8 mouse cellular contexts compared by ENCODE assay signal in the genomic region with DNA sequence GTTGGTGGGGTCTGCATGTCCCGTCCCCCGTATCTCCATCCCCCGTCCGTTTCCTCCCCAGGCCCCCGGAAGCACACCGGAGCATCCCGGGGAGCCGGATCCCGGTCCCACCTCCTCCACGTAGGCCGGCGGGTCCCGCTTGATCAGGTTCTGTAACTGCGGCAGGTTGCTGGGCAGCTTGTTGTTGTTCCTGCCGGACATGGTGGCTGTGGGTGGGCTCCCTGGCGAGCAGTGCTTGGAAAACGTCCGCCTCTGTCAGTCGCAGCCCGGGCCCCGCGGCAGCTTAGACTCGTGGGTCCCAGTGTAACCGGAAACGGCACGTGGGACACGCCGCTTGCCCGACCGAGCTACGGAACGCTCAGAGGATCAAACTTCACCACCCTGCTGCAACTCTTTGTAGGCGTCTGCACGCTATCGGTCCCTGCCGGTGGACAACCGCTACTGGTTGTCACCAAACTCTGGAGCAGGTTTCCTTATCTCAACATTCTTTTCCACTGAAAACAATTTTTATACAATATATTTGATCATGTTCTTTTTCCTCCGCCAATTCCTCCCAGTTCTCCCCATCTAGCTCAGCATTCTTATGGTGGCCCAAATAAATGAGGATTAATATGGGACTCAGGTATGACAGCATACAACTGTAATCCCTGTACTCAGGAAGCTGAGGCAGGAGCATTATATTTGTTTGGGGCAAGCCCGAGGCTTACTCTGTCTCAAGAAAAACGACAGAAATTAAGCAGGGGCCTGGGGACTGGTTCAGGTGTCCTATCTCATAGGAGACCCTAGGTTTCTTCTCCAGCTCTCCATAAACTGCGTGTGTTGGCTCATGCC. TPM values are rescaled to one million over a fixed set of nuclear protein-coding genes. Genes with fewer than 3 reads are reported as not detected.
DNase-seq lines count a peak whose midpoint lies in the region; ATAC-seq and TF ChIP-seq lines count a peak whose summit lies in the region.

A gene (minus strand): TSS at position 799 of the 831 bp plus-strand sequence.

- peak within 1 kb of the TSS; percentile 78 for H3K4me2 ChIP-seq in embryonic facial prominence, embryonic 13.5 days
- peak within 1 kb of the TSS; percentile 78 for H3K4me2 ChIP-seq in limb, embryonic 13.5 days (replicated peaks)
- H3K4me2 ChIP-seq in midbrain, embryonic 16.5 days (ENCODE audit: low read length), result peak within 1 kb of the TSS; percentile 70

- ATAC-seq in embryonic facial prominence, embryonic 13.5 days (ENCODE audit: insufficient number of reproducible peaks, insufficient read depth, low FRiP score, low TSS enrichment, low read depth), result peak; percentile 86
- peak; percentile 94 for ATAC-seq in limb, embryonic 13.5 days (ENCODE audit: low FRiP score, low read depth)
- ATAC-seq in midbrain, embryonic 16.5 days, result peak; percentile 95

- H3K4me3 ChIP-seq in embryonic facial prominence, embryonic 13.5 days, result peak within 1 kb of the TSS; percentile 86
- H3K4me3 ChIP-seq in heart, adult 2 months, result peak within 1 kb of the TSS; percentile 92
- peak within 1 kb of the TSS; percentile 81 for H3K4me3 ChIP-seq in limb, embryonic 13.5 days
- peak within 1 kb of the TSS; percentile 71 for H3K4me3 ChIP-seq in midbrain, embryonic 16.5 days (ENCODE audit: low read depth, low read length)

- 0 out of 2 replicates have a peak, but pooled peaks have one; percentile 42 for TF ChIP-seq POLR2A in heart, adult 2 months (IDR thresholded peaks at IDR 0.05; ENCODE audit: insufficient read depth, low read depth, low read length)

- H3K27me3 ChIP-seq in embryonic facial prominence, embryonic 13.5 days, result no peaks in the 10 kb centered on the region
- H3K27me3 ChIP-seq in heart, adult 2 months (ENCODE audit: control insufficient read depth, insufficient read depth, low read length), result no peaks in the 10 kb centered on the region
- no peaks in the 10 kb centered on the region for H3K27me3 ChIP-seq in limb, embryonic 13.5 days
- no peaks in the 10 kb centered on the region for H3K27me3 ChIP-seq in midbrain, embryonic 16.5 days (ENCODE audit: control insufficient read depth, insufficient read depth, low read depth, low read length)

- H3K9me3 ChIP-seq in embryonic facial prominence, embryonic 13.5 days, result no peaks in the 10 kb centered on the region
- H3K9me3 ChIP-seq in limb, embryonic 13.5 days, result no peaks in the 10 kb centered on the region
- no peaks in the 10 kb centered on the region for H3K9me3 ChIP-seq in midbrain, embryonic 16.5 days (replicated peaks; ENCODE audit: control insufficient read depth, low read length, poor library complexity, severe bottlenecking)

- H3K79me2 ChIP-seq in heart, adult 2 months (replicated peaks; ENCODE audit: control insufficient read depth, insufficient read depth, low read length), result no peaks in the 10 kb centered on the region

- DNase-seq in 3134 (ENCODE audit: extremely low read depth, insufficient read length, low spot score), result peak; percentile 88
- peak; percentile 94 to 95 for DNase-seq in adrenal gland, postnatal 36 days
- DNase-seq in heart, adult 2 months, result peak; percentile 93 to 94
- DNase-seq in kidney, adult 8-10 months, result peak; percentile 93 to 96
- peak; percentile 72 to 92 for DNase-seq in spleen, postnatal 10 days (ENCODE audit: low spot score in 2 of 2)

- intact Hi-C loops in heart, adult 2 months (cut with DNase I), result loop anchor here (2.0 to 10.0 kb wide), 3 partner anchors 31 to 115 kb away; a partner anchor contains a TSS

- peak; percentile 92 for TF ChIP-seq EP300 in heart, adult 2 months (IDR thresholded peaks at IDR 0.05; ENCODE audit: insufficient read depth, low read depth, low read length)

- peak; percentile 86 for TF ChIP-seq CTCF in heart, adult 2 months (IDR thresholded peaks at IDR 0.05)

- H3K9ac ChIP-seq in embryonic facial prominence, embryonic 13.5 days, result peak within 1 kb of the TSS; percentile 85
- peak within 1 kb of the TSS; percentile 84 for H3K9ac ChIP-seq in heart, adult 2 months (ENCODE audit: low read depth, low read length)
- peak within 1 kb of the TSS; percentile 77 for H3K9ac ChIP-seq in limb, embryonic 13.5 days
- H3K9ac ChIP-seq in midbrain, embryonic 16.5 days (ENCODE audit: low read depth, low read length), result peak within 1 kb of the TSS; percentile 70

- H3K27ac ChIP-seq in embryonic facial prominence, embryonic 13.5 days, result peak within 1 kb of the TSS; percentile 75
- H3K27ac ChIP-seq in heart, adult 2 months, result peak within 1 kb of the TSS; percentile 78
- H3K27ac ChIP-seq in limb, embryonic 13.5 days, result 0 out of 2 replicates have a peak within 1 kb of the TSS, but pooled peaks have one; percentile 18
- H3K27ac ChIP-seq in midbrain, embryonic 16.5 days (ENCODE audit: low read length), result peak within 1 kb of the TSS; percentile 66

- 2% methylated on average over 41 of the region's 41 CpGs for WGBS in embryonic facial prominence, embryonic 13.5 days
- 2% methylated on average over 41 of the region's 41 CpGs for WGBS in heart, adult 2 months
- WGBS in limb, embryonic 13.5 days, result 2% methylated on average over 41 of the region's 41 CpGs
- WGBS in midbrain, embryonic 16.5 days, result 3% methylated on average over 41 of the region's 41 CpGs

- peaks cover 19% of the 10 kb centered on the region for H3K36me3 ChIP-seq in embryonic facial prominence, embryonic 13.5 days
- H3K36me3 ChIP-seq in heart, adult 2 months (ENCODE audit: control insufficient read depth, insufficient read depth, low read length), result no peaks in the 10 kb centered on the region
- peaks cover 21% of the 10 kb centered on the region for H3K36me3 ChIP-seq in limb, embryonic 13.5 days
- H3K36me3 ChIP-seq in midbrain, embryonic 16.5 days (ENCODE audit: control insufficient read depth, insufficient read depth, low read length), result peaks cover 8% of the 10 kb centered on the region

- peaks cover 12% of the 10 kb centered on the region for H3K4me1 ChIP-seq in embryonic facial prominence, embryonic 13.5 days
- peaks cover 6% of the 10 kb centered on the region for H3K4me1 ChIP-seq in heart, adult 2 months (ENCODE audit: control insufficient read depth, insufficient read depth, low read length)
- H3K4me1 ChIP-seq in limb, embryonic 13.5 days, result peaks cover 17% of the 10 kb centered on the region
- peaks cover 8% of the 10 kb centered on the region for H3K4me1 ChIP-seq in midbrain, embryonic 16.5 days (ENCODE audit: control insufficient read depth, insufficient read depth, low read length)

RNA-seq across cellular contexts. Expression of the gene that starts here (rescaled TPM):
- total RNA-seq in adrenal gland, postnatal 36 days (2021), result 10 to 100 TPM; 30.6 to 33.8 TPM
- 41.0 and 44.8 TPM in 2 replicates for polyA plus RNA-seq in embryonic facial prominence, embryonic 13.5 days (2015; fragmentation: Nextera tagmentation; extraction: Ambion mirVana)
- total RNA-seq in heart, adult 2 months (2021), result 10 to 100 TPM; 10.9 TPM
- polyA plus RNA-seq in heart, adult 2 months (2012; rRNA removed), result 6.1 and 7.0 TPM in 2 replicates
- 46.5 and 48.4 TPM in 2 replicates for polyA plus RNA-seq in limb, embryonic 13.5 days (2015; fragmentation: Nextera tagmentation; extraction: Ambion mirVana)
- 29.1 and 32.5 TPM in 2 replicates for polyA plus RNA-seq in midbrain, embryonic 16.5 days (2015; fragmentation: Nextera tagmentation; extraction: Ambion mirVana)

Comparison
In these comparisons a context has a peak if more than half of its experiments do, and no peak if none do; other contexts are left out.
1. Peak in every context shown above with its lines: DNase-seq, ATAC-seq, H3K4me3 ChIP-seq and H3K27ac ChIP-seq.
2. H3K27ac ChIP-seq: peak in every context shown above with its lines; median percentile 78 in heart, adult 2 months; 75 in embryonic facial prominence, embryonic 13.5 days; 66 in midbrain, embryonic 16.5 days; 18 in limb, embryonic 13.5 days.